Mouse (Mus musculus): ENCODE measurements around the gene Cd34.

Gene Cd34

DNA sequence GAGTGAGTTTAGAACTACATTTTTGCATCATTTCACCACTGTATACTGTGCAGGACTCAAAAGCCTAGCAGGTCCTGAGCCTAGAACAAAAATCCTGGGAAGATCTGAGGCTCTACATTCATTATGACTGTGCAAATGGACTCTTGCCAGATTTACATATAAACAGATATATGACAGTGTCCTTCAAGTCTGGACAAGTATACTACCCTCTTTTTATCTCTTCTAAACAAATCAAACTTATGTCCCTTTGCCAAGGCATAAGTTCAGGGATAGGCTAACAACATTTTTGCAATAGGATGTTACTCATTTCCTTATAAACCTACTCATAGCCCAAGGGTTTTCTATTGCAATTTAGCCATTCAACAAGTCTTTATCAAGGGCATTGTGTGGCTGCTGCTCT is 24.1 kb downstream of the Cd34 start:
- in situ Hi-C loops (cut with MseI, MboI): loop anchor here in 1 of 2 experiments (25.0 kb wide), 1 partner anchor 350 kb away; the partner anchor contains the start of gene Plxna2

DNA sequence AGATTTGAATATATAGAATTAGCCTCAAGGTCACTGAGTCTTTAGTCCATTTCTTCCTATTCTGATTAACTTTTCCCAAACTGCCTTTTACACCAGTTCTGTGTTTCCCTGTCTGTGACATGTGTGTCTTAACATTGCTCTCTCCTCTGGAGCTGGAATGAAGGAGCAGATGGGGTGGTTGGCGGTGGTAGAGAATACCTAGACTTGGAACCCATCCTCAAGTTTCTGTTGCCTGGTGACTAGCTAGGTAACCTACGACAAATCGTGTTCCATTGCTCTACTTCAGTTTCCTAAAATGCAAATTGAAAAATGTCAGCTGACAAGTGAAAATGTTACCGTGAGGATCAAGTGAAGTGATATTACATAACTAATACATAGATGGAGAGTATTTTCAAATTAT is 33.4 kb downstream of the Cd34 start:
- in situ Hi-C loops (cut with MseI, MboI): loop anchor here in 1 of 2 experiments (25.0 kb wide), 1 partner anchor 360 kb away; the partner anchor contains the start of gene Plxna2

GRCm38 (mm10) chr1:194976164-194976516 is 37.5 kb downstream of the Cd34 start:
- in situ Hi-C loops (cut with MseI, MboI): no loop called here

- in situ Hi-C loops (cut with MseI, MboI): no loop called here
Measured at GRCm38 (mm10) chr1:194976517-194977370, 38.1 kb downstream of the Cd34 start.

- in situ Hi-C loops (cut with MseI, MboI): no loop called here
Measured at GRCm38 (mm10) chr1:194977371-194977761, 38.7 kb downstream of the Cd34 start.

- in situ Hi-C loops (cut with MseI, MboI): no loop called here
Measured at GRCm38 (mm10) chr1:194977946-194978720, 39.5 kb downstream of the Cd34 start.

- in situ Hi-C loops (cut with MseI, MboI): no loop called here
Measured at GRCm38 (mm10) chr1:194980826-194981435, 42.3 kb downstream of the Cd34 start.

DNA sequence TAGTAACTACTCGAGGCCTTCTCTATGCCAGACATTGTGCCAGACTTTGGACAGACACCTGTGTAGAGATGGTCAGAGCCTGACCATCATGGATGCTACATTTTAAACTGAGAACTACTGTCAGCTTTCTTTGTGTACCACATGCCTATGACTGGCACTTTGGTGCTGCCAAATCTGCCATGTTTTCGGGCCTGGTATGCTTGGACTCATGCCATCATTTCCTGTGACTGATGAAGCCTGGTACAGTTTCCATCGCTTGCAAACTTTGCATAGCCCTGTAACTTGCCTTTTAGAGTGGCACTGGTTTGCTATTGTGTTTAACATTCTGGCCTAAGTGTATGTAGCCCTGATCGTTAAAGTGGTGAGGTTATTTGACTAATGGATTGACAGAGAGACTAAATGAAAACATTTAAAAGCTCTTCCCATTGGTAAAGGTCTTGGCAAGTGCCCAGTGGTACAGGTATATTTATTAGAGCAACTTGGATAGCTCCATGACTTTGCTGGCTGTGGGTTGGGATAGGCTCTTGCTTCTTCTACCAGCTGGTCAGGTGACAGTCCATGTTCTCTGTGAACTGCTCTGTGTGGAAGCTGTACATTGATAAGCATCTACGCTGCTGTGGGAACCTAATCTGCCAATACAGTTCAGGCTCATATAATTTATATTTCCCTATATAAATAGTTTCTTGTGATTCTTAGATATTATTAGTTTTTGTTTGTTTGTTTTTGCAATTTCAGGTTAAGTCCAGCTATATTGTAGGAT is 44.5 kb downstream of the Cd34 start:
- in situ Hi-C loops (cut with MseI, MboI): no loop called here

GRCm38 (mm10) chr1:194984914-194985313 is 46.3 kb downstream of the Cd34 start:
- in situ Hi-C loops (cut with MseI, MboI): no loop called here

- in situ Hi-C loops (cut with MseI, MboI): no loop called here
Measured at GRCm38 (mm10) chr1:194985442-194986210, 47.0 kb downstream of the Cd34 start.

GRCm38 (mm10) chr1:194989024-194989423 is 50.4 kb downstream of the Cd34 start:
- in situ Hi-C loops (cut with MseI, MboI): no loop called here

- in situ Hi-C loops (cut with MseI, MboI): no loop called here
Measured at GRCm38 (mm10) chr1:194990976-194991375, 52.4 kb downstream of the Cd34 start.

GRCm38 (mm10) chr1:194991654-194992053 is 53.0 kb downstream of the Cd34 start:
- in situ Hi-C loops (cut with MseI, MboI): no loop called here

GRCm38 (mm10) chr1:194992589-194993317 is 54.1 kb downstream of the Cd34 start:
- in situ Hi-C loops (cut with MseI, MboI): no loop called here

DNA sequence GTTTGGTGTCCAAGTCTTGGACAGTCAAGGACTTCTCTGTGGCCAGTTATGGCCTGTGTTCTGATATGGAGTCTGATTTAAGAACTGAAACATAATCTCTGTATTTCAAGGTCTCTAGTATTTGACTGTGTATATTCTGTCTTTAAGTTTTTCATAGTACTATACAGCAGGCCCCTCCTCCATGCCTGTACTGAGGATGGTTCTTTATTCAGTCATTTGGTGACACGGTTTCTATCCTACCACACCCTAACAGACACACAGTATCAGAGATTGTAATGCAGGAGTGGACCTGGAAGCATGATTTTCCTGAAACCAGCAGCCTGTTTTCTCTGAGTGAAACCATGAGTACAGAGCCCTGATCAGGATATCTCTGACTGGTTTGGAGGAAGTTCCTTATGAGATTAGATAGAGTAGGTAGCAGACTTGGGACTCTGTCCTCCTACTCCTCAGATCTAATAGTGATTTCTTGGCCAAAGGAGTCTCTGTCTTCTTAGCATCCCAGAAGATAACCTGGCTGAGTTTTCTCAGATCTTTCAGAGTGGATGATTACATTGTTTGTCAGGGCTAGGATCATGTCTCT is 54.9 kb downstream of the Cd34 start:
- in situ Hi-C loops (cut with MseI, MboI): no loop called here

DNA sequence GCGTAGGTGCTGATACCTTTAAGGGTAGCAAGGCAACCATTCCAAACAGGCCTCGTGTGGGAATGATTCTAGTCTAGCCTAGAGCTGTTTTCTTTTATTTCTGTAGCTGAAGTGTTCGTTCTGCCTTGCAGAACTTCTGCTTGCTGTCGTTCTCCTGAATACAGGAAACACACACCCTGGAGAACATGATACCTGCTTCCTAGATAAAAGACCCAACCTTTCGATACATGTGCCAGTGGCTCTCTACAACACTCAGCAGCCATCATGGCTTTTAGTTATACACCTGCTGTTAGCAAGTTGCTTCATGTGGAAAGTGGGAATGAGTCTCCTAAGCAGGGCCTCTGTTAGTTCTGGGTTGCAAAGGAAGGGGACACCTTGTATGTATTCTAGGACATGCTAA is 55.6 kb downstream of the Cd34 start:
- in situ Hi-C loops (cut with MseI, MboI): no loop called here

- in situ Hi-C loops (cut with MseI, MboI): no loop called here
Measured at GRCm38 (mm10) chr1:194995196-194995595, 56.6 kb downstream of the Cd34 start.

GRCm38 (mm10) chr1:194998396-194998795 is 59.8 kb downstream of the Cd34 start:
- in situ Hi-C loops (cut with MseI, MboI): no loop called here

- in situ Hi-C loops (cut with MseI, MboI): no loop called here
Measured at GRCm38 (mm10) chr1:195003328-195003727, 64.7 kb downstream of the Cd34 start.

- in situ Hi-C loops (cut with MseI, MboI): no loop called here
Measured at GRCm38 (mm10) chr1:195004194-195004593, 65.6 kb downstream of the Cd34 start.

Measured in mouse trophoblast stem cell (cell line).